9 mouse cellular contexts compared by ENCODE assay signal in genomic region chr5:64958991-64959842, GRCm38 (mm10). TPM values are rescaled to one million over a fixed set of nuclear protein-coding genes. Genes with fewer than 3 reads are reported as not detected.
DNase-seq lines count a peak whose midpoint lies in the region; ATAC-seq and TF ChIP-seq lines count a peak whose summit lies in the region.
"Had no signal": no experiment of that assay in that cellular context is flagged by ENCODE, and none has a peak within 500 bp of the region (broad histone marks: within the 10 kb centered on the region; RNA-seq: fewer than 3 reads in every experiment).

No protein-coding gene starts in this region.

- peak overlapping the region; percentile 85 for H3K4me2 ChIP-seq in CH12.LX (ENCODE audit: insufficient read depth, low read depth, poor library complexity, severe bottlenecking)
- H3K4me2 ChIP-seq in kidney, embryonic 16.5 days (replicated peaks; ENCODE audit: low read depth, low read length): 0 out of 2 replicates have a peak overlapping the region, but pooled peaks have one; percentile 4
- H3K4me2 ChIP-seq: lung, embryonic 14.5 days had no signal

- TF ChIP-seq POLR2A in CH12.LX (IDR thresholded peaks at IDR 0.05; ENCODE audit: low read depth, low read length): no peak

- dilution Hi-C loops in CH12.LX (cut with MboI; ENCODE audit: extremely low pct_ligation_motif_present, extremely low pct_unique_long_range_greater_than_20kb, low sequenced_read_pairs): no loop called here

- 69% methylated on average over 22 of the region's 22 CpGs for WGBS in kidney, embryonic 16.5 days

- no peaks in the 10 kb centered on the region for H3K27me3 ChIP-seq in CH12.LX (replicated peaks)
- no peaks in the 10 kb centered on the region for H3K27me3 ChIP-seq in kidney, embryonic 16.5 days (ENCODE audit: insufficient read depth, low read length)

- H3K27ac ChIP-seq in gastrocnemius, adult 2 months: peak overlapping the region; percentile 81
- no peak overlapping the region for H3K27ac ChIP-seq in CH12.LX (ENCODE audit: insufficient read depth, low read depth)
- H3K27ac ChIP-seq in kidney, embryonic 16.5 days (ENCODE audit: low read length): no peak overlapping the region; the same call in 1 of the 2 replicates

- no peaks in the 10 kb centered on the region for H3K9me3 ChIP-seq in CH12.LX (replicated peaks; ENCODE audit: low read length)
- H3K9me3 ChIP-seq in kidney, embryonic 16.5 days (ENCODE audit: low read length): no peaks in the 10 kb centered on the region

- H3K4me1 ChIP-seq in CH12.LX (ENCODE audit: control insufficient read depth in 1 of 2, insufficient read depth in 2 of 2): peaks cover 5 to 35% of the 10 kb centered on the region in 2 experiments
- H3K4me1 ChIP-seq in kidney, embryonic 16.5 days (ENCODE audit: insufficient read depth, low read length): no peaks in the 10 kb centered on the region

- peaks cover 0 to 3% of the 10 kb centered on the region in 2 experiments for H3K36me3 ChIP-seq in CH12.LX (replicated peaks in 1 of 2; ENCODE audit: control insufficient read depth in 1 of 2, insufficient read depth in 1 of 2, low read length in 1 of 2)
- H3K36me3 ChIP-seq in kidney, embryonic 16.5 days (ENCODE audit: insufficient read depth, low read length): no peaks in the 10 kb centered on the region

- intact Hi-C loops in gastrocnemius, adult 2 months (cut with DNase I): no loop called here

- TF ChIP-seq RAD21 in CH12.LX (IDR thresholded peaks at IDR 0.05; ENCODE audit: low read depth, low read length): no peak

- TF ChIP-seq EP300 in CH12.LX (IDR thresholded peaks at IDR 0.05; ENCODE audit: low read length): no peak

- in situ Hi-C loops in CH12.LX (cut with MboI; ENCODE audit: low pct_ligation_motif_present, low pct_unique_long_range_greater_than_20kb, low sequenced_read_pairs): loop anchor here (5.0 kb wide), 1 partner anchor 72 kb away; no protein-coding TSS in a partner anchor

- TF ChIP-seq CTCF in gastrocnemius, adult 2 months (IDR thresholded peaks at IDR 0.05): no peak
- no peak for TF ChIP-seq CTCF in CH12.LX (conservative IDR thresholded peaks at IDR 0.05 in 1 of 2, IDR thresholded peaks at IDR 0.05 in 1 of 2; ENCODE audit: low read depth in 2 of 2, low read length in 2 of 2)

- DNase-seq in gastrocnemius, adult 2 months: no peak
- no peak for DNase-seq in gastrocnemius, adult 18-20 months (ENCODE audit: low spot score)
- DNase-seq in CH12.LX (ENCODE audit: extremely low read depth): peak; percentile 73
- peak; percentile 9 for DNase-seq in mesoderm, embryonic 11.5 days (ENCODE audit: low read depth, low spot score)
- no peak for DNase-seq in left cerebral cortex, adult 11 months (ENCODE audit: low spot score)
- no peak for DNase-seq in adrenal gland, postnatal 25 days

- peak overlapping the region; percentile 68 for H3K4me3 ChIP-seq in gastrocnemius, adult 2 months
- peak overlapping the region; percentile 52 to 61 (median 61) for H3K4me3 ChIP-seq in CH12.LX (replicated peaks in 1 of 3; ENCODE audit: low read depth in 2 of 3, low read length in 2 of 3, poor library complexity in 1 of 3)
- H3K4me3 ChIP-seq in kidney, embryonic 16.5 days (ENCODE audit: low read length): no peak overlapping the region; the same call in 1 of the 2 replicates

- no peak for ATAC-seq in kidney, embryonic 16.5 days (ENCODE audit: low FRiP score, low TSS enrichment)
- no peak for ATAC-seq in granulocyte monocyte progenitor cell, adult 5-6 weeks (replicated peaks; ENCODE audit: poor library complexity, severe bottlenecking)

- H3K9ac ChIP-seq in CH12.LX (ENCODE audit: insufficient read depth, low read depth): peak overlapping the region; percentile 49
- H3K9ac ChIP-seq in kidney, embryonic 16.5 days (replicated peaks; ENCODE audit: low read length): no peak overlapping the region
- H3K9ac ChIP-seq: lung, embryonic 14.5 days had no signal

- H3K79me2 ChIP-seq in CH12.LX (replicated peaks; ENCODE audit: control insufficient read depth, extremely low read depth, insufficient read depth, poor library complexity, severe bottlenecking): no peaks in the 10 kb centered on the region

TF ChIP-seq in CH12.LX, 34 proteins besides CTCF, POLR2A, EP300 and RAD21:
- TF ChIP-seq TCF12 (IDR thresholded peaks at IDR 0.05; ENCODE audit: low read depth, low read length) (0 out of 2 replicates have a peak, but pooled peaks have one; percentile 21), RCOR1 (conservative IDR thresholded peaks at IDR 0.05; ENCODE audit: low read depth, low read length) (no peak), PAX5 (IDR thresholded peaks at IDR 0.05; ENCODE audit: low read length) (no peak), MYC (IDR thresholded peaks at IDR 0.05; ENCODE audit: low read depth, low read length) (no peak), CHD1 (IDR thresholded peaks at IDR 0.05; ENCODE audit: low read depth, low read length) (0 out of 2 replicates have a peak, but pooled peaks have one; percentile 20), MXI1 (IDR thresholded peaks at IDR 0.05; ENCODE audit: low read depth, low read length) (no peak), JUND (conservative IDR thresholded peaks at IDR 0.05; ENCODE audit: low read depth, low read length) (no peak), USF1 (IDR thresholded peaks at IDR 0.05; ENCODE audit: low read depth, low read length) (peak; percentile 50), BHLHE40 (IDR thresholded peaks at IDR 0.05; ENCODE audit: low read depth, low read length) (peak; percentile 32; the same call in 1 of the 2 replicates), IRF4 (IDR thresholded peaks at IDR 0.05; ENCODE audit: low read depth, low read length) (peak; percentile 74; the same call in 1 of the 2 replicates), ETS1 (conservative IDR thresholded peaks at IDR 0.05; ENCODE audit: low read depth, low read length) (peak; percentile 72; the same call in 1 of the 2 replicates), MAX (IDR thresholded peaks at IDR 0.05; ENCODE audit: low read length) (0 out of 2 replicates have a peak, but pooled peaks have one; percentile 64)

RNA-seq across cellular contexts. Expression of gene Tlr6, which starts 0.7 kb away (rescaled TPM):
- under 1 TPM; 0.28 to 0.36 TPM for total RNA-seq in gastrocnemius, adult 2 months (2021)
- under 1 TPM; 0.50 to 0.66 TPM for total RNA-seq in gastrocnemius, adult 18-20 months (2021)
- 0.72 and 1.0 TPM in 2 replicates for total RNA-seq in CH12.LX (2012; rRNA removed)
- total RNA-seq in CH12.LX (2014; rRNA removed): 2.5 and 5.1 TPM in 2 replicates
- polyA plus RNA-seq in CH12.LX (2012; ENCODE audit: insufficient read length, low read depth): 4.6 and 5.4 TPM in 2 replicates
- polyA plus RNA-seq in kidney, embryonic 16.5 days (2015; fragmentation: Nextera tagmentation; extraction: Ambion mirVana): 0.62 and 0.77 TPM in 2 replicates
- total RNA-seq in granulocyte monocyte progenitor cell, adult 5-6 weeks (2014; fragmentation: Nextera tagmentation): 3.1 and 5.0 TPM in 2 replicates
- 2.6 and 6.7 TPM in 2 replicates for total RNA-seq in granulocyte monocyte progenitor cell, adult 5-6 weeks (2017)
- 1.3 and 3.7 TPM in 2 replicates for total RNA-seq in adrenal gland, postnatal 25 days (2021)

RNA-seq across cellular contexts. Expression of gene Fam114a1, which starts 10.7 kb away (rescaled TPM):
- total RNA-seq in gastrocnemius, adult 2 months (2021): 10 to 100 TPM in 1 of 2 experiments, 1 to 10 TPM in 1; 7.6 to 14.1 TPM
- total RNA-seq in gastrocnemius, adult 18-20 months (2021): 1 to 10 TPM; 3.7 to 8.3 TPM
- total RNA-seq in CH12.LX (2012; rRNA removed): 0.17 and 0.47 TPM in 2 replicates
- total RNA-seq in CH12.LX (2014; rRNA removed): 0.12 and 0.36 TPM in 2 replicates
- polyA plus RNA-seq in CH12.LX (2012; ENCODE audit: insufficient read length, low read depth): 0.16 and 0.27 TPM in 2 replicates
- polyA plus RNA-seq in kidney, embryonic 16.5 days (2015; fragmentation: Nextera tagmentation; extraction: Ambion mirVana): 42.8 and 44.6 TPM in 2 replicates
- total RNA-seq in granulocyte monocyte progenitor cell, adult 5-6 weeks (2014; fragmentation: Nextera tagmentation): 9.1 and 10.3 TPM in 2 replicates
- total RNA-seq in granulocyte monocyte progenitor cell, adult 5-6 weeks (2017): 6.6 and 8.5 TPM in 2 replicates
- total RNA-seq in adrenal gland, postnatal 25 days (2021): 14.9 and 23.7 TPM in 2 replicates

RNA-seq across cellular contexts. Expression of gene Tlr1, which starts 25.9 kb away (rescaled TPM):
- under 1 TPM; 0.08 to 0.10 TPM for total RNA-seq in gastrocnemius, adult 2 months (2021)
- under 1 TPM in 1 of 2 experiments, not detected in 1; 0.28 TPM for total RNA-seq in gastrocnemius, adult 18-20 months (2021)
- total RNA-seq in CH12.LX (2012; rRNA removed): 4.3 and 6.4 TPM in 2 replicates
- total RNA-seq in CH12.LX (2014; rRNA removed): 22.2 and 22.5 TPM in 2 replicates
- 21.3 and 26.5 TPM in 2 replicates for polyA plus RNA-seq in CH12.LX (2012; ENCODE audit: insufficient read length, low read depth)
- polyA plus RNA-seq in kidney, embryonic 16.5 days (2015; fragmentation: Nextera tagmentation; extraction: Ambion mirVana): 0.58 and 0.62 TPM in 2 replicates
- total RNA-seq in granulocyte monocyte progenitor cell, adult 5-6 weeks (2014; fragmentation: Nextera tagmentation): 11.1 and 11.3 TPM in 2 replicates
- 3.7 and 7.2 TPM in 2 replicates for total RNA-seq in granulocyte monocyte progenitor cell, adult 5-6 weeks (2017)
- total RNA-seq in adrenal gland, postnatal 25 days (2021): 1.3 and 1.4 TPM in 2 replicates

Comparison
In these comparisons a context has a peak if more than half of its experiments do, and no peak if none do; other contexts are left out.
1. DNase-seq: peak in CH12.LX (single experiment) and mesoderm, embryonic 11.5 days (single experiment); none in gastrocnemius, adult 2 months (single experiment), gastrocnemius, adult 18-20 months (single experiment), left cerebral cortex, adult 11 months (single experiment) and adrenal gland, postnatal 25 days (single experiment).